Mouse (Mus musculus) bone marrow macrophage, adult 2 months (primary cell): ENCODE results near the gene Dusp14.

Source experiments
- CTCF ChIP-seq: IDR thresholded peaks from 2 replicates; pipeline ENCODE4 v1.5.1; 2012; ENCODE audit warnings: low read depth, mild to moderate bottlenecking, low read length, moderate library complexity
- POLR2A ChIP-seq: IDR thresholded peaks from 2 replicates; pipeline ENCODE4 v1.6.1; 2012; ENCODE audit warnings: mild to moderate bottlenecking, low read depth, low read length, borderline replicate concordance

DNA sequence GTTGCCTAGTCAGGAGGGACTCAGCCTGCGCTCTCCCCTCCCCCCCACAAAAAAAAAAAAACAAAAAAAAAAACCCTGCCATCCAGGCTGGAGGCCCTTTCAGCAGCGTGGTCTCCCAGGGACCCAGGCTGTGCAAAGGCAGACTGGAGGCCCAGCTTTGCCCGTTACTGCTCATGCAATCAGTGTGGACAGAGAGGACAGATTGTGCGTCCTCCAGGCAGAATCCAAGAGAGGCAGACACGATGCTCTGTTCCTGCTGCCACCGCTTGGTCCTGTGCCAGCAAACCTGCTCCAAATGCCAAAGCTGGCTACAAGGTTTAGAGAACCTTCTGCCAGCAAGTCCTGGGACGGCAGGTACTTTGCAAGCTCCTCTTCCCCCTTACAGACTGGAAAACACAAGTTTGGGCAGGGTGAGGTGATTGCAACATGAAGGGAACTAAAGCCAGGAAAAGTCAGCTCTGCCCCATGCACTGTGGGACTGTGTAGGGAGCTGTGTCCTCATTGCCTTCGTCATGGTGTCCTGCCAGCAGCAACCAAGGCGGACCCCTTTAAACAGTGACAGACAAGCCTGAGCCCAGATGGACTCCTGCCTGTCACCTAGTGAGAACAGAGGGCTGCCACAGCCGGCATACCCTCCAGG is 15.4 kb downstream of the Dusp14 start:
- TF ChIP-seq CTCF (no peak), POLR2A (no peak)
